Mouse (Mus musculus): ENCODE results near the gene Mapt.

Gene Mapt

DNA sequence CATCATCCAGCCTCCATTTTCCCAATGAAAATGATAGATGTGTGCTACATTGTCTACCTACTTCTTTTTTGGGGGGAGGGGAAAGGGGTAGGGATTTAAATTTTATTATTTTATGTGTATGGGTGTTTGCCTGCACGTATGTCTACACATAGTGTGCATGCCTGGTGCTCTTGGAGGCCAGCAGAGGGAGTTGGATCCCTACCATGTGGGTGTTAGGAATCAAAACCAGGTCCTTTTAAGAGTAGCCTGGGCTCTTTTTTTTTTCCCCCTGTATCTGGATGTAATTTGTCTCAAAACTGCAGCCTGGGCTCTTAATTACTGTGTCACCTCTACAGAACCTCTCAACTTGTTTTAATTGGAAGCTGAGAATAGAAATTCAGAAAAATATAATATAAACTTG, 148.4 kb downstream of the Mapt start:
- no peak for DNase-seq (ENCODE audit: low spot score in 2 of 2)
